Mouse (Mus musculus) regulatory T cell (primary cell): ENCODE results near the gene Ehd2.

Experiments used
- in situ Hi-C: fragments of 300-600 bp; cut with MboI, MseI; formaldehyde crosslinking; loops from one replicate; pipeline ENCODE4 v1.15.1; 2025; ENCODE audit warnings: high pct_unique_total_duplicates

Gene Ehd2

GRCm38 (mm10) chr7:15910521-15910920 is 56.8 kb downstream of the Ehd2 start:
- in situ Hi-C loops, result no loop called here

GRCm38 (mm10) chr7:15907971-15908590 is 59.3 kb downstream of the Ehd2 start:
- in situ Hi-C loops, result loop anchor here (10.0 kb wide), 1 partner anchor 1167 kb away; the partner anchor contains the start of gene Psg16

GRCm38 (mm10) chr7:15906602-15907001 is 60.8 kb downstream of the Ehd2 start:
- in situ Hi-C loops, result loop anchor here (10.0 kb wide), 1 partner anchor 1168 kb away; the partner anchor contains the start of gene Psg16

- in situ Hi-C loops, result loop anchor here (10.0 kb wide), 1 partner anchor 1169 kb away; the partner anchor contains the start of gene Psg16
These were observed 61.5 kb downstream of the Ehd2 start for GRCm38 (mm10) chr7:15905861-15906260.

GRCm38 (mm10) chr7:15901366-15902048 is 65.9 kb downstream of the Ehd2 start:
- in situ Hi-C loops, result loop anchor here (10.0 kb wide), 1 partner anchor 1173 kb away; the partner anchor contains the start of gene Psg16
